In the genomic region with DNA sequence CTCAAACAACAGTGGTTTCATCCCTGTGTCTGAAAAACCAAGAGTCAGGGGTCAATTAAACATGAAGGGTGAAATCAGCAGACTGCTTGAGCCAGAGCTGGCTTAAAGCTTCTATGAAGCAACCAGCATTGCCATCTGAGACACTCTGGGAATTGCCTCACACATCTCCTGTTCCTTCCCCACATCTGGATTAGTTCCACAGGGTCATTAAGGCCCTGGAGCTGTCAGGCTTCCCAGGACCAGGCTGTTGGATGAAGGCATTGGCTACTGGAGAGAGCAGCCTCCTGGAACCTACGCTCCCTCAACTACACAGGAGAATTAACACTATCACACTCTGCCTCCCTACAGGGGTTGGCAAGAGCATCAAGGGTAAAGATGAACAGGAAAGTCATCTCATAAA, we compare ENCODE assay signal across 18 mouse cellular contexts. TPM values are rescaled to one million over a fixed set of nuclear protein-coding genes. Genes with fewer than 3 reads are reported as not detected.
DNase-seq lines count a peak whose midpoint lies in the region; ATAC-seq lines count a peak whose summit lies in the region.
"Had no signal": no experiment of that assay in that cellular context is flagged by ENCODE, and none has a peak within 500 bp of the region (broad histone marks: within the 10 kb centered on the region; RNA-seq: fewer than 3 reads in every experiment).

No protein-coding gene starts in this region.

- intact Hi-C loops in heart, postnatal 10 days (cut with DNase I) = no loop called here
- intact Hi-C loops in left cerebral cortex, postnatal 36 days (cut with DNase I) = no loop called here

- DNase-seq in adrenal gland, postnatal 10 days = peak; percentile 16
- no peak for DNase-seq in adrenal gland, adult 18-20 months (ENCODE audit: low spot score in 2 of 2)
- peak; percentile 21 for DNase-seq in urinary bladder, postnatal 14 days (ENCODE audit: low spot score)
- DNase-seq in urinary bladder, postnatal 25 days (ENCODE audit: low spot score) = no peak
- DNase-seq in heart, postnatal 10 days = peak; percentile 29 to 33
- DNase-seq in left cerebral cortex, postnatal 36 days (ENCODE audit: low spot score in 2 of 2) = no peak
- no peak for DNase-seq in layer of hippocampus, adult 18-20 months (ENCODE audit: low spot score in 2 of 2)

- no peak for ATAC-seq in activated CD4-positive, CD25-positive, alpha-beta regulatory T cell, adult 4 months
- ATAC-seq: forebrain, embryonic 14.5 days; inflammation-experienced regulatory T-cells, adult 6 months; midbrain, embryonic 16.5 days had no signal

RNA-seq across cellular contexts. Expression of a gene that starts 32.2 kb away (rescaled TPM):
- total RNA-seq in adrenal gland, postnatal 10 days (2021) = not detected
- not detected for total RNA-seq in adrenal gland, adult 18-20 months (2021)
- total RNA-seq in heart, postnatal 10 days (2021) = not detected
- total RNA-seq in left cerebral cortex, postnatal 36 days (2021) = not detected
- polyA plus RNA-seq in activated CD4-positive, CD25-positive, alpha-beta regulatory T cell, adult 4 months (2017; shearing (Covaris generic)) = not detected
- total RNA-seq in layer of hippocampus, adult 18-20 months (2021) = not detected
- total RNA-seq: G1E; layer of hippocampus, postnatal 25 days; neutrophil, adult 5-6 weeks had no signal
- polyA plus RNA-seq: cortical plate, adult 2 months; forebrain, embryonic 14.5 days; G1E; heart, postnatal 0 days; midbrain, embryonic 16.5 days; small intestine, adult 2 months; stomach, embryonic 16.5 days had no signal

Comparison
In these comparisons a context has a peak if more than half of its experiments do, and no peak if none do; other contexts are left out.
1. DNase-seq: peak in adrenal gland, postnatal 10 days (single experiment), urinary bladder, postnatal 14 days (single experiment) and heart, postnatal 10 days (2 of 2); none in adrenal gland, adult 18-20 months (0 of 2), urinary bladder, postnatal 25 days (single experiment), left cerebral cortex, postnatal 36 days (0 of 2) and layer of hippocampus, adult 18-20 months (0 of 2).